Mouse (Mus musculus): ENCODE data around the gene Alcam.

DNA sequence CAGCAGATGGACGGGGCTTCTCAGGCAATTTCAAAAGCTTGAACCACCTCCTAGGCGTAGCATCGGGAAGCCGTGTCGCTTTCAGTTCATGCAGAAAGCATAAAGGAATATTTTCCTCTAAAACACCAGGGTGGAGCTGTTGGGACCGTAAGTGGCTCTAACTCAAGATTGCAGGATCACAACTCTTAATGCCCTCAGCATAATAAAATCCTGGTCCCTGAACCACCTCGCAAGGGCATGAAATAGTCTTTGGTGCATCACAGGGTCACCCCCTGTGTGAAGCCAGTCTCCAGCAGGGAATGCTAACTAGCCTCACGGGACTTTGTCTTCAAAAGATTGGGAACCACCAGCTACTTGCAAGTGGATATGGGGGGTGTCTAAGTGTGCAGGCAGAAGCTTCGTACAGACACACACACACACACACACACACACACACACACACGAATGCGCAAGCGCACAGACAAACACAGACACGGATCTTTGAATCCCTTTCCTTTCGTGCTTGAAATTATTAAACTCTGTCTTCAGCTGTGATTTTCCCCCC lies at the start of gene Alcam:
- TF ChIP-seq POLR2A (IDR thresholded peaks at IDR 0.05; ENCODE audit: borderline replicate concordance, extremely low read depth, insufficient read depth, insufficient read length, poor library complexity, severe bottlenecking): no peak
- TF ChIP-seq CTCF (IDR thresholded peaks at IDR 0.05; ENCODE audit: borderline replicate concordance, extremely low read depth, insufficient read depth, insufficient read length): no peak
